Mouse (Mus musculus): ENCODE results near the gene Alkal2.

Gene Alkal2

DNA sequence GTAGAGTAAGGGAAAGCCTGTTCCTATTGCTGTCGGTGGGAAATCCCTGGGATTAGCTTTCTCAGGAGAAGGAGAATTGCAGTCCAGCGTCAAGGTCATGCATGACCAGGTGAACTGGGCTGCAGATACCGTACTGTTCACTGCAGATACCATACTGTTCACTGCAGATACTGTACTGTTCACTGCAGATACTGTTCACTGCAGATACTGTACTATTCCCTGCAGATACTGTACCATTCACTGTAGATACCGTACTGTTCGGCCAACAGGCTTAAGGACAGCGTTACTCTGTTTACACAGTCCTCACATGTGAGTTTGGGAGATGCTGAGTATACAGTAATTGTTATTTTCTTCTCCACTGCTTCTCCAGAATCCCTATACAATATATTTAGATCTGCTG lies 44.1 kb downstream of the Alkal2 start:
- DNase-seq: no peak

DNA sequence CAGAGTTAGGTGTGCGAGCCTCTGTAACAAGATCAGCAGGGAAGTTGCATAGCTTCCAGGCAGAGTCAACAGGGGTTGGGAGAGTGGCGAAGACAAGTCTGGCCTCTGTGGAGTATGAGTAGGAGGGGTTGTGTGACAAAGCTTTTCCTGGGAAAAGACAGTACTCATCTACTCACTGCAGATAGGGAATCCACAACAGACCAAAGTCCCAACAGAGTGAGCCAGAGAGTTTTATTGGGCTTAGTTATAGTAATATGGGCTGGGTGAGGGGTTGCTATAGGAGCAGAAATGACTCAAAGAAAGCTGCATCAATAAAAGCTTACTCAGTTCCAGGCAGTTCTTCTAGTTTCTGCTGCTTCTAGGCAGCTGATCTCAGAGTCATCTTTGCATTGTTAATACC lies 49.2 kb downstream of the Alkal2 start:
- no peak for DNase-seq

DNA sequence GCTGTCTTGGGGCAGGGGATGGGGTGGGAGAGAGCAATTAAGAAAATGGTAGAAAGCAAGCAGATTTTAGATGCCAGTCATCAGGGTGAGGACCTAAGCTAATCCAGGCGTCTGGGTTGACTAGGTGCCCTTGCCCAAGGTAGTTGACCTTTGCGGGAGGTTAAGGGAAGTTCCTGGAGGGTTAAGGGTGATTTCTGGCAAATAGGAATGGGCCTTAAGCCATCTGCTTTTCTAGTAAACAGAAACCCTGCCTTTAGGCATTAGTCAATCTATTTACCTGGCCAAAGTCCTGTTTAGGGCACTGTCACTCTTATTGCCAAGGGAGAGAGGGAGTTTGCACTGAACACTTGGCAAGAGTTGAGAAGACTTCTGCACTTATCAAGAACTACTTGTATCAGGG lies 52.8 kb downstream of the Alkal2 start:
- DNase-seq: no peak
